Mouse (Mus musculus) lung, postnatal 36 days (tissue): ENCODE data around the gene Rae1.

ENCODE experiments used
- DNase-seq: peaks from one replicate; pipeline ENCODE4 v3.0.0; 2022; ENCODE audit warnings: mixed read lengths

Gene Rae1

DNA sequence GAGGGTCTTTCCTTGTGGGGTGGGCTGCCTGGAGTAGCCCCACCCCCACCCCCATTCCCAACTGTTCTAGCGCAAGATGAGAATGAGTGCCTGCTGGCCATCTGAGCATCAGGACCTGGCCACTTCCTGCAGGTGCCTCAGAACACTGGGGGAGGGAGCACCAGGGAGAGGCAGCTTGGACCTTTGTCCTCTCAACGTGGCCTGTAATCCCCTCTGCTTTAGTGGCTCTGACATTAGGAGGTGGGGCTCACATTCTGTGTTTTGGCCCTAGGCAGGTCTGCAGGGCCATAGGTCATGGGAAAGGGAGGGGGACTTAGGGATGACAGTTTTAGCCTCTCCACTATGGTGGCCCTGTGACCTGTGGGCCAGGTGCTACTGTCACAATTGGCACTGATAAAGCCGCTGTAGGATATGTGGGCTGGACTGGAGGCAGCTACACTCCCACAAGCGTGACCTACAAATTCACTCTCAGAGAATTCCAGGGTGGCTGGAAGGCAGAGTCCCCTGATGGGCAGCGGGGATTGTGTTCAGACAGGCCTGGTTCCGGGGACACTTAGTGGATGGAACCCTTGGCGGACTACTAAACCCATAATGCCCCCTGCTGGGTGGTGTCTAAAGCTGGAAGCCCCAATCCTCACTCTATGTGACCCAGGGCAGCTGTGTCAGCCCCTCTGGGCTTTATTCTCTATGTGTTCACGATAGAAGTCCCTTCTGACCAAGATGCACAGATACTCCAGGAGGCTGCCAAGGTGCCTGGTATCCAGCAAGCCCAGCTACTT lies 50.9 kb downstream of the Rae1 start:
- no peak for DNase-seq

DNA sequence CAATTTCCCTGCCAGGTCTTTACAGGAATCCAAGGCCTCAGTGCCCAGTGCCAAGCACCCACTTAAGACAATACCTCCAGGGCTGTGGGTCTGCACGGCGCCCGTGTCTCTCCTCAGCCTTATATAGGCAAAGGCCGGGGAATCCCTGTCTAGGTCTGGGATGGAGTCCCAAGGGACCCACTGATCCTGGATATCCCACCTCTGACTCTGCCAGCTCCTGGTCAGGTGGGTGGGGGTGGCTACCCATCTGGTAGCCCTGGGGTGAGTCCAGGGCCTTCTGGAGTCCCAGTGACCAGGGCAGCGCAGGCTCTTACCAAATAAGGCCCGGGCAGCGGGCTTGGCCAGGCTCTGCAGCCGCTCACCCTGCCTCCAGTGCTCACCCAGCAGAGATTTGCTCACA lies 53.0 kb downstream of the Rae1 start:
- DNase-seq = no peak

GRCm38 (mm10) chr2:173053846-173054245 lies 53.9 kb downstream of the Rae1 start:
- peak; percentile 47 for DNase-seq

DNA sequence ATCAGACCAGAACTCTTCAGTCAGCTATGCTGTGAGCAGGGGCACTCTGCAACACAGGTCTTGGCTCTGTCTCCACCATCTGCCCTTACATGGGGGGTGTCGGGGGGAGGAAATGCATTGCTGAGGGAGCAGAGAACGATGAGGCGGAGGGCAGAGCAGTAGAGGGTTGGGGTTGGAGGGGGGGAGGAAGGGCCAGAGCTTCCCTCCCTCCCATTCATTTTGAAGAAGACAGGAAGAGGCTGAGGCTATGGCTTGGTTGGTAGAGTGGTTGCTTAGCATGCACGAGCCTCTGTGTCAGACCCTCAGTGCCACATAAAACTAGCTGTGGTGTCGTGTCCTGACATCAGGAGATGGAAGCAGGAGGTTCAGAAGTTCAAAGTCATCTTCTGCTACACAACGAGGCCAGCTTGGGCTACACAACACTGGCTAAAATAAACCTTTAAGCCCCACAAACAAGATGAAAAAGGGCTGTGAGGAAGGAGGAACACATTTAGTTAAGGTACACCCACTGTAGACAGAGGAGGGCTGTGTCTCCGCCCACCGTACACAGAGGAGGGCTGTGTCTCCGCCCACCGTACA lies 56.5 kb downstream of the Rae1 start:
- DNase-seq = no peak

GRCm38 (mm10) chr2:173056882-173057315 lies 57.0 kb downstream of the Rae1 start:
- no peak for DNase-seq

DNA sequence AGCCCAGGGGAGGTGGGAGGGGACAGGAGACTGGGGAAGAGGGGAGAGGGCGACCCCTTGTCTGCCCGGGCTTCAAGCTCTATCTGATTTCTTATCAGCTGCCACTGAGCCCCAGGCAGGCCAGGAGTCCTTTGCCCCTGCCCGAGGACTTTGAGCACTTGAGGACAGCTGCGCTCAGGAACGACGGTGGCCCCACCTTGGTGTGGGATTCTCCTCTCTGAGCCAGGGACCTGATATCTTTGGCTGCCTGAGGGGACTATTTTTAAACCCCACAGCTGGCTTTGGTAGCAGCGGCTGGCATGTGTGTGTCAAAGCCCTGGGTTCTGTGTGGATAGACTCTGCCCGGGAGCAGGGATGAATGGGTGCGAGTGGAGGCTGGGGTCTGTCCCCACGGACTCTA lies 57.7 kb downstream of the Rae1 start:
- no peak for DNase-seq

DNA sequence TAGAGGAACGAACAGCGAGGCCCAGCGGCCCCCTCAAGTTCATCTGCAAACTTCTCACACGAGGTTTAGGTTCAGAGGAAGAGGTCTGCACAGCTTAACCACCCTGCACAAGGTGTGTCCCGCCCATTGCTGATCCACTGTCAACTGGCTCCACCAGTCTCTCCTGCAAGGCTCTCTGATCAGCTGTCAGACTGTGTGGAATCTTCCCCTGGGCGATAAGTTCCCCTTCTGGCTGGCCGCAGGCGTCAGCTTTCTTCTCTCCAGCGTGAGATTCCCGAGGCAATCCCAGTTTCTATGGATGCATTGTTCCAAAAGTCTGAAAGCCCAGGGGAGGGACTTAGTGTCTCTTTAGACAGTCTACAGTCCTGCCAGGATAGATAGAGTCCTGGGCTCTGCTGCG lies 58.3 kb downstream of the Rae1 start:
- no peak for DNase-seq

- DNase-seq = no peak
Observed at GRCm38 (mm10) chr2:173060450-173060849, 60.5 kb downstream of the Rae1 start.

DNA sequence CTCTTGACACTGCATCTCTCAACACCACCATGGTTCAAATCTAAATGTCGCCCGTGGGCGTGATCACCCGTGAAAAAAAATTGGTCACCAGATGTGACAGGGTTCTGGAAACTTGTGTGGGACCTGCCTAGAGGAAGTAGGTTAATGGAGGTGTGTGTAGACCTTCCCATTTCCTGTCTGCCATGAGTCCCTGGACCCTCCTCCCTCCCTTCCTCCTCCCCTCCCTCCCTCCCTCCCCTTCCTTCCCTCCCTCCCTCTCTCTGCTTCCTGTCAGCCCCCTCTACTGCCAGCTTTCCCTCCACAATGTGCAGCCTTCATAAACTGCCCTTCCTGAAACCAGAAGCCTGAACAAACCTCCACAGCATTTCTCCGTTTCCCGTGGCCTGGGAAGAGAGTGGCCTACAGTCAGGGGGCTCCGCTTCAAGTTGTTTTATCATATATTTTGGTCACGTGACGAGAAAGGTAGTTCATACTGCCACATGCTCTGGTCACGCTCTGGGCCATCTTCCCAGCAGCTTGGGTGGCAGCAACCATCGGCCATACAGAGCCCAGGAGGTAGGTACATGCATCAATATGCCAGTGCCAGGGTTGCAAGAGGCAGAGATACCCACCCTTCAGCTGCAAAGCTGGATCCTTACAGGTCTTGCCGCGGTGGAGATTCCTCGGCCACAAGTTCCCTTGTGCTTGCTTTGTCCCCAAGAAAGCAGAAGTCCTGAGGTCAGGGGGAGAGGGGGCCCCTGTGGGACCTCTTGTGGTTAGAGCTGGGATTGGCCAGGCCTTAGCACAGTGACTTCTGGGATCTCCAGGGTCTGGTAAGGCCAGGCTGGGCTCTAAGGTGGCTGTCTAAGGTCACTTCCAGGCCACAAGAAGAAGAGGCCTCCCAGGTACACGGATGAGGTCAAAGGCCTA lies 61.8 kb downstream of the Rae1 start:
- DNase-seq = peak; percentile 37

DNA sequence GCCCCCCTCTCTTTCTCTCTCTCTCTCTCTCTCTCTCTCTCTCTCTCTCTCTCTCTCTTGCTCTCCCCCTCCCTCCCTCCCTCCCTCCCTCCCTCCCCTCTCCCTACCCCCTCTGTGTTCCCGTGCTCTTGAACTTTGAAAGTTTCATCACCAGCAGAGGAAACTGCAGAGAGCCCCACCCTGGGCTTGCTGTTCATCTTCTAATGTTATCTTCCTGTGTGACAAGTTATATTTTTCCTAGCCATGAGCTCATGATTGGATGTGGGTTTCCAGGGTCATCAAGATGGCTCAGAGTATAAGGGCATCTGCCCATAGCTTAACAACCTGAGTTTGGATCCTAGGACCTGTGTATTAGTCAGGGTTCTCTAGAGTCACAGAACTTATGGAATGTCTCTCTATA lies 63.3 kb downstream of the Rae1 start:
- DNase-seq = no peak

DNA sequence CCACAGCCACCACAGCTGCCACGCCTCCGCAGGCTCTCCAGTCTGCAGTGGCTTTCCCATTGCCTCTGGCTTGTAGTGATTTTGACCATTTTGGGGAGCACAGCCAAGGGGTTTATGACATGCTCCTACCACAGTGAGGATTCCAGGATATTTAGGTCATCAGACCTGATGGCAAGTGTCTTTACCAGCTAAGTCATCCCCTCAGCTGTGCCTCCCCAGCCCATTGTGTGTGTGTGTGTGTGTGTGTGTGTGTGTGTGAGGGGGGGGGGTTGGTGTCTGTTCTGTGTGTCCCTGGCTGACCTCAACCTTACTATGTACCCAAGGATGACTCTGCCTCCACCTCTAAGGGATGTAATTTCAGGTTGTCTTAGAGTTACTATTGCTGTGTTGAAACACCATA lies 64.9 kb downstream of the Rae1 start:
- no peak for DNase-seq
